Mouse (Mus musculus): ENCODE measurements at regions not wholly inside any gene's neighbourhood (a gene's known extent, or its start where the extent isn't known, plus 50 kb on each side); places are given as distances from the start of the nearest gene placed in this dataset.
A peak's percentile ranks its signal among the peaks of the same experiment; 100 is the strongest.

GRCm38 (mm10) chr9:30520853-30521439 lies 94.0 kb downstream of the Snx19 start:
- peaks cover 15 to 44% of the 10 kb centered on the region in 2 experiments for H3K4me1 ChIP-seq (ENCODE audit: control insufficient read depth in 1 of 2, insufficient read depth in 2 of 2)
- no peak for DNase-seq (ENCODE audit: extremely low read depth)
- dilution Hi-C loops (cut with MboI; ENCODE audit: extremely low pct_ligation_motif_present, extremely low pct_unique_long_range_greater_than_20kb, low sequenced_read_pairs), result no loop called here
- H3K36me3 ChIP-seq (replicated peaks in 1 of 2; ENCODE audit: control insufficient read depth in 1 of 2, insufficient read depth in 1 of 2, low read length in 1 of 2), result no peaks in the 10 kb centered on the region
- no peak overlapping the region for H3K27ac ChIP-seq (ENCODE audit: insufficient read depth, low read depth)
- TF ChIP-seq ETS1 (conservative IDR thresholded peaks at IDR 0.05; ENCODE audit: low read depth, low read length), result peak; percentile 66
- peak; percentile 79 for TF ChIP-seq ZNF384 (IDR thresholded peaks at IDR 0.05; ENCODE audit: low read depth, low read length)
- TF ChIP-seq ZKSCAN1 (IDR thresholded peaks at IDR 0.05; ENCODE audit: borderline replicate concordance, low read depth, low read length), result no peak
- no peak for TF ChIP-seq TBP (conservative IDR thresholded peaks at IDR 0.05; ENCODE audit: low read depth, low read length)
- TF ChIP-seq BHLHE40 (IDR thresholded peaks at IDR 0.05; ENCODE audit: low read depth, low read length), result peak; percentile 83
- TF ChIP-seq SIN3A (IDR thresholded peaks at IDR 0.05; ENCODE audit: low read length), result 0 out of 2 replicates have a peak, but pooled peaks have one; percentile 31
- no peak for TF ChIP-seq ELF1 (IDR thresholded peaks at IDR 0.05; ENCODE audit: low read depth, low read length)
- no peak overlapping the region for H3K4me3 ChIP-seq (replicated peaks in 1 of 3; ENCODE audit: low read depth in 2 of 3, low read length in 2 of 3, poor library complexity in 1 of 3)
- H3K9me3 ChIP-seq (replicated peaks; ENCODE audit: low read length), result no peaks in the 10 kb centered on the region
- no peak overlapping the region for H3K4me2 ChIP-seq (ENCODE audit: insufficient read depth, low read depth, poor library complexity, severe bottlenecking)
- in situ Hi-C loops (cut with MboI; ENCODE audit: low pct_ligation_motif_present, low pct_unique_long_range_greater_than_20kb, low sequenced_read_pairs), result no loop called here
- H3K79me2 ChIP-seq (replicated peaks; ENCODE audit: control insufficient read depth, extremely low read depth, insufficient read depth, poor library complexity, severe bottlenecking), result no peaks in the 10 kb centered on the region
- H3K27me3 ChIP-seq (replicated peaks), result no peaks in the 10 kb centered on the region
- H3K9ac ChIP-seq (ENCODE audit: insufficient read depth, low read depth), result no peak overlapping the region

DNA sequence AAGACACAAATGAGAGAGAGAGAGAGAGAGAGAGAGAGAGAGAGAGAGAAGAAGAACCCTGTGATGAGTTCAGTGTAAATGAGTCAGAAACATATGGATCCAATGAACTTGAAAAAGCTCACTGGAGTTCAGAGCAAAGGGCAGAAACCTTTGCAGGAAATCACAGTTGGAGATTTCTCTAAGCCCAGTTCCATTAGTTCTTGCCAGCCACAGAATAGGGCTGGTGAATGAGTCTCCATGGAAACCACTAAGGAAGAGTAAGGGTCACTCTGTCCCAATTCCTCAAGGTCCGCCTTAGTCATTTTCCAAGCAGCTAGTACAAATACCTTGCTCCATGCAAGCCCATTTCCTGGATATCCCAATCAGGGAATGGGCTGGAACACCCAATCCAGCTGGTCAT lies 93.2 kb downstream of the Snx19 start:
- dilution Hi-C loops (cut with MboI; ENCODE audit: extremely low pct_ligation_motif_present, extremely low pct_unique_long_range_greater_than_20kb, low sequenced_read_pairs), result no loop called here
- DNase-seq (ENCODE audit: extremely low read depth), result no peak
- Histone ChIP-seq H3K27ac (ENCODE audit: insufficient read depth, low read depth) (no peak overlapping the region), H3K9me3 (replicated peaks; ENCODE audit: low read length) (peaks cover 2% of the 10 kb centered on the region), H3K36me3 (replicated peaks in 1 of 2; ENCODE audit: control insufficient read depth in 1 of 2, insufficient read depth in 1 of 2, low read length in 1 of 2) (no peaks in the 10 kb centered on the region), H3K79me2 (replicated peaks; ENCODE audit: control insufficient read depth, extremely low read depth, insufficient read depth, poor library complexity, severe bottlenecking) (no peaks in the 10 kb centered on the region), H3K4me2 (ENCODE audit: insufficient read depth, low read depth, poor library complexity, severe bottlenecking) (no peak overlapping the region), H3K9ac (ENCODE audit: insufficient read depth, low read depth) (no peak overlapping the region), H3K4me3 (replicated peaks in 1 of 3; ENCODE audit: low read depth in 2 of 3, low read length in 2 of 3, poor library complexity in 1 of 3) (no peak overlapping the region), H3K27me3 (replicated peaks) (no peaks in the 10 kb centered on the region), H3K4me1 (ENCODE audit: control insufficient read depth in 1 of 2, insufficient read depth in 2 of 2) (peaks cover 15 to 50% of the 10 kb centered on the region in 2 experiments)
- in situ Hi-C loops (cut with MboI; ENCODE audit: low pct_ligation_motif_present, low pct_unique_long_range_greater_than_20kb, low sequenced_read_pairs), result no loop called here
- TF ChIP-seq MXI1 (IDR thresholded peaks at IDR 0.05; ENCODE audit: low read depth, low read length) (no peak), E2F4 (IDR thresholded peaks at IDR 0.05; ENCODE audit: insufficient replicate concordance, low read depth, low read length) (no peak), USF1 (IDR thresholded peaks at IDR 0.05; ENCODE audit: low read depth, low read length) (no peak), POLR2AphosphoS2 (IDR thresholded peaks at IDR 0.05; ENCODE audit: low read depth, low read length) (no peak), HCFC1 (IDR thresholded peaks at IDR 0.05; ENCODE audit: low read depth, low read length) (no peak), MAZ (IDR thresholded peaks at IDR 0.05; ENCODE audit: low read depth, low read length) (no peak), CHD2 (IDR thresholded peaks at IDR 0.05; ENCODE audit: low read length) (no peak), MAFK (IDR thresholded peaks at IDR 0.05; ENCODE audit: insufficient replicate concordance, low read length) (no peak), EP300 (IDR thresholded peaks at IDR 0.05; ENCODE audit: low read length) (no peak), CTCF (conservative IDR thresholded peaks at IDR 0.05 in 1 of 2, IDR thresholded peaks at IDR 0.05 in 1 of 2; ENCODE audit: low read depth in 2 of 2, low read length in 2 of 2) (no peak), NELFE (IDR thresholded peaks at IDR 0.05; ENCODE audit: low read depth, low read length) (no peak), IRF4 (IDR thresholded peaks at IDR 0.05; ENCODE audit: low read depth, low read length) (no peak), TBP (conservative IDR thresholded peaks at IDR 0.05; ENCODE audit: low read depth, low read length) (no peak), POLR2A (IDR thresholded peaks at IDR 0.05; ENCODE audit: low read depth, low read length) (no peak), SIN3A (IDR thresholded peaks at IDR 0.05; ENCODE audit: low read length) (no peak), RAD21 (IDR thresholded peaks at IDR 0.05; ENCODE audit: low read depth, low read length) (no peak), MEF2A (IDR thresholded peaks at IDR 0.05; ENCODE audit: borderline replicate concordance, low read depth, low read length) (no peak), KAT2A (IDR thresholded peaks at IDR 0.05; ENCODE audit: insufficient replicate concordance, low read length) (no peak), UBTF (IDR thresholded peaks at IDR 0.05; ENCODE audit: low read depth, low read length) (no peak), MYC (IDR thresholded peaks at IDR 0.05; ENCODE audit: low read depth, low read length) (no peak)

Measured in CH12.LX (cell line).